Mouse (Mus musculus): ENCODE results near the gene Zfp566.

Gene Zfp566

GRCm38 (mm10) chr7:30053591-30053990, 36.7 kb downstream of the Zfp566 start:
- no peak for DNase-seq

- DNase-seq: peak; percentile 89
Measured at GRCm38 (mm10) chr7:30050882-30051548, 39.3 kb downstream of the Zfp566 start, which contains the start of gene Zfp14. Gene Zfp14 (minus strand): TSS chr7:30051380.

GRCm38 (mm10) chr7:30048126-30048525, 42.2 kb downstream of the Zfp566 start:
- no peak for DNase-seq

- no peak for DNase-seq
Measured at GRCm38 (mm10) chr7:30044354-30044753, 46.0 kb downstream of the Zfp566 start.

GRCm38 (mm10) chr7:30034331-30034730, 56.0 kb downstream of the Zfp566 start:
- no peak for DNase-seq

GRCm38 (mm10) chr7:30031379-30031778, 58.9 kb downstream of the Zfp566 start:
- no peak for DNase-seq

GRCm38 (mm10) chr7:30030677-30031076, 59.6 kb downstream of the Zfp566 start:
- no peak for DNase-seq

GRCm38 (mm10) chr7:30028572-30028971, 61.8 kb downstream of the Zfp566 start:
- DNase-seq: no peak
